10 mouse cellular contexts compared by ENCODE assay signal in the genomic region with DNA sequence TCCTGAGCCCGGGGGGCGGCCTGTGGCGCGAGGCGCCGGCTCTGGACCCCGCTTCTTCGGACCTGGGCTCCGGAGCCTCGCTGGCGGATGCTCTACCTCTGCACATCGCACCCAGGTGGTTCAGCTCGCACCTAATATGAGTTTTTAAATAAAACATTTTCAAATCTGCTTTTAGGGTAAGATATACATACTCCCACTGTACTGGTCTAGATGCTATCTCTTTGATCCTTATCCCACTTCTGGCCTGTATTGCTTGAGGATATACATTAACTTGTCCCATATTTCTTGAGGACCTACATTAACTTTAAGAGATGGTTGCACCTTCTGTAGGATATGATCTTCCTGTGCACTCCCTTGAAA. TPM values are rescaled to one million over a fixed set of nuclear protein-coding genes. Genes with fewer than 3 reads are reported as not detected.
A peak's percentile ranks its signal among the peaks of the same experiment; 100 is the strongest.
DNase-seq lines count a peak whose midpoint lies in the region; ATAC-seq and TF ChIP-seq lines count a peak whose summit lies in the region.
"Had no signal": no experiment of that assay in that cellular context is flagged by ENCODE, and none has a peak within 500 bp of the region (broad histone marks: within the 10 kb centered on the region; RNA-seq: fewer than 3 reads in every experiment).

No protein-coding gene starts in this region.

- ATAC-seq in lung, embryonic 16.5 days (ENCODE audit: low read depth) = no peak; the same call in 1 of the 2 replicates
- peak; percentile 42; the same call in 1 of the 2 replicates for ATAC-seq in forebrain, embryonic 13.5 days
- 0 out of 2 replicates have a peak, but pooled peaks have one; percentile 6 for ATAC-seq in limb, embryonic 13.5 days (ENCODE audit: low FRiP score, low read depth)

- no peaks in the 10 kb centered on the region for H3K27me3 ChIP-seq in lung, embryonic 16.5 days (ENCODE audit: control insufficient read depth, insufficient read depth, low read depth, low read length)
- H3K27me3 ChIP-seq in forebrain, embryonic 13.5 days = no peaks in the 10 kb centered on the region
- no peaks in the 10 kb centered on the region for H3K27me3 ChIP-seq in limb, embryonic 13.5 days
- H3K27me3 ChIP-seq in small intestine, adult 2 months (ENCODE audit: control insufficient read depth, insufficient read depth, low read length) = no peaks in the 10 kb centered on the region

- no peak for TF ChIP-seq POLR2A in lung, adult 2 months (IDR thresholded peaks at IDR 0.05; ENCODE audit: borderline replicate concordance, extremely low read depth, low read depth, low read length)
- no peak for TF ChIP-seq POLR2A in small intestine, adult 2 months (IDR thresholded peaks at IDR 0.05; ENCODE audit: low read depth, low read length)

- DNase-seq in lung, adult 2 months = no peak
- no peak for DNase-seq in cerebellum, postnatal 36 days
- DNase-seq in left cerebral cortex, postnatal 25 days (ENCODE audit: low spot score in 2 of 2) = no peak
- DNase-seq: thymus, postnatal 14 days had no signal

- H3K4me1 ChIP-seq in lung, embryonic 16.5 days (replicated peaks; ENCODE audit: control insufficient read depth, insufficient read depth, low read length) = no peaks in the 10 kb centered on the region
- H3K4me1 ChIP-seq in lung, adult 2 months (ENCODE audit: control insufficient read depth, insufficient read depth, low read length) = no peaks in the 10 kb centered on the region
- no peaks in the 10 kb centered on the region for H3K4me1 ChIP-seq in forebrain, embryonic 13.5 days
- no peaks in the 10 kb centered on the region for H3K4me1 ChIP-seq in limb, embryonic 13.5 days
- no peaks in the 10 kb centered on the region for H3K4me1 ChIP-seq in small intestine, adult 2 months (ENCODE audit: control insufficient read depth, insufficient read depth, insufficient read length, low read length)

- H3K4me2 ChIP-seq in lung, embryonic 16.5 days (ENCODE audit: low read depth, low read length) = peak overlapping the region; percentile 70
- H3K4me2 ChIP-seq in forebrain, embryonic 13.5 days = peak overlapping the region; percentile 63
- H3K4me2 ChIP-seq in limb, embryonic 13.5 days (replicated peaks) = peak overlapping the region; percentile 65

- H3K27ac ChIP-seq in lung, embryonic 16.5 days (ENCODE audit: low read length) = no peak overlapping the region
- H3K27ac ChIP-seq in forebrain, embryonic 13.5 days = no peak overlapping the region
- peak overlapping the region; percentile 49; the same call in 1 of the 2 replicates for H3K27ac ChIP-seq in limb, embryonic 13.5 days
- H3K27ac ChIP-seq in small intestine, adult 2 months (ENCODE audit: insufficient read depth, low read depth, low read length) = no peak overlapping the region
- H3K27ac ChIP-seq: macrophage had no signal

- intact Hi-C loops in left cerebral cortex, postnatal 25 days (cut with DNase I) = no loop called here

- H3K9me3 ChIP-seq in lung, embryonic 16.5 days (ENCODE audit: control insufficient read depth, low read length) = peaks cover 28% of the 10 kb centered on the region
- H3K9me3 ChIP-seq in forebrain, embryonic 13.5 days (replicated peaks) = peaks cover 43% of the 10 kb centered on the region
- peaks cover 40% of the 10 kb centered on the region for H3K9me3 ChIP-seq in limb, embryonic 13.5 days

- H3K9ac ChIP-seq in lung, embryonic 16.5 days (ENCODE audit: low read length) = peak overlapping the region; percentile 69
- peak overlapping the region; percentile 63 for H3K9ac ChIP-seq in forebrain, embryonic 13.5 days
- H3K9ac ChIP-seq in limb, embryonic 13.5 days = peak overlapping the region; percentile 72

- peak overlapping the region; percentile 49 for H3K4me3 ChIP-seq in lung, embryonic 16.5 days (ENCODE audit: low read length)
- no peak overlapping the region for H3K4me3 ChIP-seq in lung, adult 2 months (replicated peaks; ENCODE audit: extremely low read depth, low read depth, low read length)
- H3K4me3 ChIP-seq in forebrain, embryonic 13.5 days = peak overlapping the region; percentile 42
- peak overlapping the region; percentile 48 for H3K4me3 ChIP-seq in limb, embryonic 13.5 days
- H3K4me3 ChIP-seq in small intestine, adult 2 months (ENCODE audit: low read depth, low read length) = peak overlapping the region; percentile 57

- TF ChIP-seq CTCF in lung, adult 2 months (IDR thresholded peaks at IDR 0.05; ENCODE audit: insufficient read depth, low read length) = no peak
- TF ChIP-seq CTCF in small intestine, adult 2 months (IDR thresholded peaks at IDR 0.05; ENCODE audit: extremely low read depth, insufficient read length, insufficient replicate concordance, low read depth, low read length) = no peak

- WGBS in lung, embryonic 16.5 days = 3% methylated on average over 11 of the region's 13 CpGs
- WGBS in lung, adult 2 months = 7% methylated on average over 13 of the region's 13 CpGs
- whole genome bisulfite sequencing in forebrain, embryonic 13.5 days = 3% methylated on average over 13 of the region's 13 CpGs
- whole genome bisulfite sequencing in limb, embryonic 13.5 days = 6% methylated on average over 9 of the region's 13 CpGs
- WGBS in small intestine, adult 2 months = 5% methylated on average over 13 of the region's 13 CpGs

- H3K36me3 ChIP-seq in lung, embryonic 16.5 days (ENCODE audit: control insufficient read depth, insufficient read depth, low read length) = no peaks in the 10 kb centered on the region
- peaks cover 9% of the 10 kb centered on the region for H3K36me3 ChIP-seq in forebrain, embryonic 13.5 days (ENCODE audit: poor library complexity, severe bottlenecking)
- peaks cover 9% of the 10 kb centered on the region for H3K36me3 ChIP-seq in limb, embryonic 13.5 days
- H3K36me3 ChIP-seq in small intestine, adult 2 months (ENCODE audit: control insufficient read depth, insufficient read depth, low read length) = no peaks in the 10 kb centered on the region

RNA-seq across cellular contexts. Expression of a gene that starts 46.3 kb away (rescaled TPM):
- 0.25 TPM in 1 of 2 replicates, not detected in the other for polyA plus RNA-seq in lung, embryonic 16.5 days (2015; fragmentation: Nextera tagmentation; extraction: Ambion mirVana)
- not detected in 2 replicates for polyA plus RNA-seq in lung, adult 2 months (2012; rRNA removed)
- polyA plus RNA-seq in forebrain, embryonic 13.5 days (2015; fragmentation: Nextera tagmentation; extraction: Ambion mirVana) = not detected in 2 replicates
- 0.18 TPM in 1 of 2 replicates, not detected in the other for polyA plus RNA-seq in limb, embryonic 13.5 days (2015; fragmentation: Nextera tagmentation; extraction: Ambion mirVana)
- polyA plus RNA-seq in small intestine, adult 2 months (2012; rRNA removed) = not detected in 2 replicates
- total RNA-seq in left cerebral cortex, postnatal 25 days (2021) = not detected
- polyA plus RNA-seq: erythroblast, embryonic 14.5 days; macrophage had no signal
